Mouse (Mus musculus) kidney, adult 2 months (tissue): ENCODE results near the gene Tmbim4. TPM values are rescaled to one million over a fixed set of nuclear protein-coding genes. Genes with fewer than 3 reads are reported as not detected.

Experiments used
- DNase-seq: peaks from one replicate; pipeline ENCODE4 v3.0.0; 2021
- H3K27ac ChIP-seq: fragments of 200-500 bp; 2 replicates; pipeline ENCODE4 v1.5.1; 2012; ENCODE audit warnings: low read depth, low read length, control low read depth, inconsistent platforms; ENCODE audit not compliant: insufficient read depth
- H3K27me3 ChIP-seq: fragments of 200-500 bp; replicated peaks from 2 replicates; pipeline ENCODE4 v1.6.1; 2012; ENCODE audit warnings: mild to moderate bottlenecking, moderate library complexity, low read length, inconsistent platforms; ENCODE audit not compliant: control insufficient read depth, insufficient read depth
- H3K36me3 ChIP-seq: fragments of 200-500 bp; 2 replicates; pipeline ENCODE4 v1.6.1; 2012; ENCODE audit warnings: mild to moderate bottlenecking, moderate library complexity, low read length, inconsistent platforms; ENCODE audit not compliant: control insufficient read depth, insufficient read depth
- H3K4me1 ChIP-seq: fragments of 200-500 bp; 2 replicates; pipeline ENCODE4 v1.6.1; 2011; ENCODE audit warnings: low read length; ENCODE audit not compliant: control insufficient read depth, insufficient read depth
- H3K4me3 ChIP-seq: fragments of 200-500 bp; 2 replicates; pipeline ENCODE4 v1.5.1; 2011; ENCODE audit warnings: mild to moderate bottlenecking, low read depth, low read length, control low read depth; ENCODE audit not compliant: insufficient read depth
- CTCF ChIP-seq: fragments of 200-500 bp; conservative IDR thresholded peaks from 2 replicates; pipeline ENCODE4 v1.5.1; 2011; ENCODE audit warnings: low read depth, mild to moderate bottlenecking, control low read depth, low read length, moderate library complexity, mixed read lengths; ENCODE audit not compliant: insufficient read depth, insufficient read length
- POLR2A ChIP-seq: fragments of 200-500 bp; IDR thresholded peaks from one replicate; pipeline ENCODE4 v1.6.1; 2011; ENCODE audit warnings: low read depth, low read length, control low read depth
- WGBS: fragments of 180-500 bp; shearing (Covaris S2); methylation state at CpG from one replicate; pipeline ENCODE4 v1.1.7; 2018; 5-methylcytosine and 5-hydroxymethylcytosine counted together
- polyA plus RNA-seq: library from polyadenylated mRNA; depleted of rRNA; stranded (reverse); fragments of >200 nt; gene quantifications from 2 replicates; pipeline ENCODE4 v1.2.3, GENCODE M21; 2012; rRNA removed

Gene Tmbim4
- polyA plus RNA-seq, 1 experiment, result 1,062 TPM

DNA sequence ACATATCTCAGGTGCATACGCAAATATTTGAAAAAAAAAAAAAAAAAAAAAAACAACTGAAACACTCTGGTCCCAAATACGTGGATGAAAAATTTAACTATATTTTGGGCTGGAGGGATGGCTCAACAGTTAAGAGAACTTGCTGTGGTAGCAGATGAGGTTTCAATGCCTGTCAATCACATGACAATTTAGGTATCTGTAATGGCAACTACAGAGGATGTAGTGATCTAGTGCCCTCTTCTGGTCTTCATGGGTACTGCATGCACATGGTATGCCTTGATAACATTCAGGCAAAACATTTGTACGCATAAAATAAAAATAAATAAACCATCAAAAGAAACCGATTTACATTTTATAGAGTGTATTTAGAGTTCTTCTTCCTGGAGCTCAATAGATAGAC, 69.4 kb downstream of the Tmbim4 start:
- Histone ChIP-seq H3K4me1 (no peaks in the 10 kb centered on the region), H3K27ac (no peak overlapping the region), H3K36me3 (no peaks in the 10 kb centered on the region), H3K27me3 (no peaks in the 10 kb centered on the region), H3K4me3 (no peak overlapping the region)
- WGBS, result 70% methylated on average over 4 of the region's 4 CpGs
- TF ChIP-seq CTCF (0 out of 2 replicates have a peak, but pooled peaks have one; percentile 8), POLR2A (no peak)
- peak; percentile 49 for DNase-seq

GRCm38 (mm10) chr10:120271318-120271717, 69.9 kb downstream of the Tmbim4 start:
- no peaks in the 10 kb centered on the region for H3K4me1 ChIP-seq
- no peaks in the 10 kb centered on the region for H3K36me3 ChIP-seq
- H3K4me3 ChIP-seq, result no peak overlapping the region
- TF ChIP-seq CTCF (no peak), POLR2A (no peak)
- DNase-seq, result no peak
- H3K27me3 ChIP-seq, result no peaks in the 10 kb centered on the region
- no peak overlapping the region for H3K27ac ChIP-seq
- 66% methylated on average over 6 of the region's 6 CpGs for WGBS

GRCm38 (mm10) chr10:120271879-120272269, 70.5 kb downstream of the Tmbim4 start:
- no peak for DNase-seq
- H3K27ac ChIP-seq, result no peak overlapping the region
- TF ChIP-seq POLR2A (no peak), CTCF (no peak)
- 21% methylated on average over 11 of the region's 11 CpGs for WGBS
- H3K27me3 ChIP-seq, result no peaks in the 10 kb centered on the region
- H3K4me3 ChIP-seq, result no peak overlapping the region
- H3K36me3 ChIP-seq, result no peaks in the 10 kb centered on the region
- H3K4me1 ChIP-seq, result no peaks in the 10 kb centered on the region

DNA sequence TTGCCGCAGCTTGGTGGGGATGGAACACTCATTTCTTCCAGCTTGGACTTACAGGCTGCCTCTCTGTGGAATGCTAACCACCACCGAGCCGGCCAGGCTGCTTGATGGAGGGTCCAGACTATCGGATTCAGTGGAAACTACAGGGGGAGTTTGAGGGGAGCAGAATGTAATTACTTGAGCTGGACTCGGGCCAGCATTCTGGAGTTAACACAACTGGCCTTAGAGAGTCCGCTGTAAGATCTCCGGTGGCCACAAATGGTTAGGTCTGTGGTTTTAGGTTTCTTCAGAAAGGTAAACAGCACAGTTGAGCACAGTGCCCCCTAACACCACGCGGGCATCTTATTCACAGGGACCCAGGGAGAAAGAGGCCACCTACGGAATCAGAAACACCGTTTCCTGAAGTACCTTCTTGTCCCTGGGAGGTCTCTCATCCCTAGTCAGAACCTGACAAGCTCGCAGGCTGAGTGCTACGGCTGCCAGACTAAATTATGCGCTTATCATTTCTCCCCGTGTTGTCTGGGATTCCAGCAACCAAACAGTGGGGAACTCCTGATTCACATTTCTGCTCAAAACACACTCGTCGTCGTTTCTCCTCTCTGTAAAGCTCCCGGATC, 71.0 kb downstream of the Tmbim4 start:
- Histone ChIP-seq H3K4me1 (no peaks in the 10 kb centered on the region), H3K4me3 (no peak overlapping the region), H3K36me3 (no peaks in the 10 kb centered on the region), H3K27ac (no peak overlapping the region), H3K27me3 (no peaks in the 10 kb centered on the region)
- DNase-seq, result no peak
- TF ChIP-seq CTCF (no peak), POLR2A (no peak)
- 19% methylated on average over 19 of the region's 19 CpGs for WGBS

- Histone ChIP-seq H3K4me3 (no peak overlapping the region), H3K4me1 (no peaks in the 10 kb centered on the region), H3K27me3 (no peaks in the 10 kb centered on the region), H3K27ac (no peak overlapping the region), H3K36me3 (no peaks in the 10 kb centered on the region)
- DNase-seq, result no peak
- TF ChIP-seq POLR2A (no peak), CTCF (no peak)
- 80% methylated on average over 7 of the region's 7 CpGs for WGBS
Observed at GRCm38 (mm10) chr10:120273335-120273734, 71.9 kb downstream of the Tmbim4 start.

Other genes with a start within 250 kb of the Tmbim4 start
- 6.9 and 7.4 TPM in 2 replicates for gene Helb, start 88.6 kb upstream of the Tmbim4 start, polyA plus RNA-seq
- 1.5 and 2.1 TPM in 2 replicates for gene Irak3, start 540 bp downstream of the Tmbim4 start, polyA plus RNA-seq
- gene Llph, start 25.5 kb downstream of the Tmbim4 start, polyA plus RNA-seq, result 5.9 and 9.5 TPM in 2 replicates